22 mouse cellular contexts compared by ENCODE assay signal in the genomic region with DNA sequence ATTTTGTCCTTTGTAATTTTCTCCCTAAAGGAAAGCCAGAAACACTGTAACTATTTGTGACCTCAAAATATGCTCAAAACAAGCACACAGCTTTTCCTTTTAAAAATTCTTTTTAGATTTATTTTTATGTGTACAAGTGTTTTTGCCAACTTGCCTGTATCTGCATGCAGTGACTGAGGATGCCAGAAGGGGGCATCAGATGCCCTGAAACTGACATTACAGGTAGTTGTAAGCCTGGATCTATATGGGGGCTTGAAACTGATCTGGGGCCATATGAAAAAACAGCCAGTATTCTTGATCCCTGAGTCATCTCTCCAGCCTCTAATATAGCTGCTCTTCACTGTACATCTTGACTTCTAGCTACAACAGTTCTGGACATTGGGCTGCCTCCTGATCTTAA.
DNase-seq lines count a peak whose midpoint lies in the region; ATAC-seq and TF ChIP-seq lines count a peak whose summit lies in the region.
"Had no signal": no experiment of that assay in that cellular context is flagged by ENCODE, and none has a peak within 500 bp of the region (broad histone marks: within the 10 kb centered on the region; RNA-seq: fewer than 3 reads in every experiment).

No protein-coding gene starts in this region.

- H3K9ac ChIP-seq in midbrain, embryonic 13.5 days (replicated peaks) = no peak overlapping the region
- H3K9ac ChIP-seq: heart, embryonic 13.5 days; hindbrain, embryonic 15.5 days; limb, embryonic 12.5 days; midbrain, embryonic 12.5 days; neural tube, embryonic 13.5 days had no signal

- H3K36me3 ChIP-seq in midbrain, embryonic 13.5 days = no peaks in the 10 kb centered on the region
- H3K36me3 ChIP-seq: embryonic facial prominence, embryonic 10.5 days; heart, embryonic 13.5 days; hindbrain, embryonic 15.5 days; limb, embryonic 12.5 days; midbrain, embryonic 12.5 days; neural tube, embryonic 13.5 days had no signal

- H3K4me1 ChIP-seq in midbrain, embryonic 13.5 days (replicated peaks) = no peaks in the 10 kb centered on the region
- H3K4me1 ChIP-seq: embryonic facial prominence, embryonic 10.5 days; hindbrain, embryonic 15.5 days; limb, embryonic 12.5 days; midbrain, embryonic 12.5 days; neural tube, embryonic 13.5 days had no signal

- no peak for ATAC-seq in granulocyte monocyte progenitor cell, adult 5-6 weeks (replicated peaks; ENCODE audit: poor library complexity, severe bottlenecking)
- ATAC-seq in midbrain, embryonic 13.5 days = no peak

- peak; percentile 25 for TF ChIP-seq CTCF in layer of hippocampus, adult 2 months (conservative IDR thresholded peaks at IDR 0.05)

- no peak overlapping the region for H3K27ac ChIP-seq in layer of hippocampus, adult 2 months
- H3K27ac ChIP-seq in midbrain, embryonic 13.5 days = no peak overlapping the region
- H3K27ac ChIP-seq: embryonic facial prominence, embryonic 10.5 days; gastrocnemius, adult 2 months; heart, embryonic 13.5 days; hindbrain, embryonic 15.5 days; limb, embryonic 12.5 days; macrophage; midbrain, embryonic 12.5 days; neural tube, embryonic 13.5 days had no signal

- H3K27me3 ChIP-seq in midbrain, embryonic 13.5 days = no peaks in the 10 kb centered on the region
- H3K27me3 ChIP-seq: heart, embryonic 13.5 days; hindbrain, embryonic 15.5 days; limb, embryonic 12.5 days; midbrain, embryonic 12.5 days; neural tube, embryonic 13.5 days had no signal

- DNase-seq in layer of hippocampus, adult 2 months (ENCODE audit: low spot score in 2 of 2) = no peak
- no peak for DNase-seq in layer of hippocampus, adult 8-10 months (ENCODE audit: low spot score in 2 of 2)
- peak; percentile 40 for DNase-seq in 416B (ENCODE audit: low read depth)
- peak; percentile 10 for DNase-seq in CD4-positive helper T cell, adult 2 months (ENCODE audit: low read depth, low spot score)
- peak; percentile 14 for DNase-seq in WW6 (ENCODE audit: low read depth, low spot score)
- no peak for DNase-seq in kidney, postnatal 36 days
- DNase-seq: cerebellum, adult 2 months; gastrocnemius, adult 2 months; kidney, adult 18-20 months; kidney, postnatal 10 days; layer of hippocampus, adult 9-11 months; lung, adult 2 months; thymus, postnatal 36 days had no signal

- no peak overlapping the region for H3K4me2 ChIP-seq in midbrain, embryonic 13.5 days (replicated peaks)
- H3K4me2 ChIP-seq: heart, embryonic 13.5 days; hindbrain, embryonic 15.5 days; limb, embryonic 12.5 days; midbrain, embryonic 12.5 days; neural tube, embryonic 13.5 days had no signal

- no peaks in the 10 kb centered on the region for H3K9me3 ChIP-seq in midbrain, embryonic 13.5 days
- H3K9me3 ChIP-seq: embryonic facial prominence, embryonic 10.5 days; heart, embryonic 13.5 days; hindbrain, embryonic 15.5 days; limb, embryonic 12.5 days; midbrain, embryonic 12.5 days; neural tube, embryonic 13.5 days had no signal

- H3K4me3 ChIP-seq in layer of hippocampus, adult 2 months = no peak overlapping the region
- no peak overlapping the region for H3K4me3 ChIP-seq in midbrain, embryonic 13.5 days (replicated peaks)
- H3K4me3 ChIP-seq: embryonic facial prominence, embryonic 10.5 days; gastrocnemius, adult 2 months; heart, embryonic 13.5 days; hindbrain, embryonic 15.5 days; limb, embryonic 12.5 days; midbrain, embryonic 12.5 days; neural tube, embryonic 13.5 days had no signal

Comparison
In these comparisons a context has a peak if more than half of its experiments do, and no peak if none do; other contexts are left out.
1. DNase-seq: peak in 416B (single experiment), CD4-positive helper T cell, adult 2 months (single experiment) and WW6 (single experiment); none in layer of hippocampus, adult 2 months (0 of 2), layer of hippocampus, adult 8-10 months (0 of 2) and kidney, postnatal 36 days (0 of 2).